Mouse (Mus musculus) macrophage (primary cell): Measurements from ENCODE around the gene Dnajc28. TPM values are rescaled to one million over a fixed set of nuclear protein-coding genes. Genes with fewer than 3 reads are reported as not detected.

Source experiments
- H3K27ac ChIP-seq: fragments of 350-480 bp; formaldehyde crosslinking; 2 replicates; pipeline ENCODE4 v1.9.0; 2021
- H3K36me3 ChIP-seq: fragments of 350-480 bp; formaldehyde crosslinking; 2 replicates; pipeline ENCODE4 v1.9.0; 2021; ENCODE audit errors: inconsistent target
- H3K4me3 ChIP-seq: fragments of 350-480 bp; formaldehyde crosslinking; 2 replicates; pipeline ENCODE4 v1.9.0; 2021; ENCODE audit errors: inconsistent target
- H3K79me2 ChIP-seq: fragments of 350-480 bp; formaldehyde crosslinking; 2 replicates; pipeline ENCODE4 v1.9.0; 2021; ENCODE audit errors: inconsistent target
- WGBS: methylation state at CpG from one replicate; pipeline ENCODE4 v1.1.7; 2026; ENCODE audit warnings: inconsistent platforms; ENCODE audit not compliant: missing documents; 5-methylcytosine and 5-hydroxymethylcytosine counted together
- polyA plus RNA-seq: library from polyadenylated mRNA; stranded (reverse); fragments of 250-400 nt; gene quantifications from 3 replicates; pipeline ENCODE4 v1.2.4, GENCODE M21; 2018; ENCODE audit warnings: inconsistent platforms
- total RNA-seq, 78 experiments: library from RNA; depleted of rRNA; stranded (reverse); fragments of 250-400 nt; gene quantifications; 1 replicate in 9 of 78; 2 replicates in 24 of 78; 3 replicates in 43 of 78; 4 replicates in 2 of 78; pipeline ENCODE4 v1.2.4; 2018; ENCODE audit warnings: inconsistent platforms in 56 of 78

Gene Dnajc28
- 1 to 10 TPM in 9 of 26 experiments, under 1 TPM in 10, not detected in 7; 0.22 to 6.6 (median 0.96) TPM for total RNA-seq (2018; cell fraction: chromatin; rRNA removed)
- 1 to 10 TPM in 19 of 26 experiments, under 1 TPM in 7; 0.29 to 5.9 (median 1.6) TPM for total RNA-seq (2018; cell fraction: cytosol; rRNA removed)
- 1 to 10 TPM in 11 of 26 experiments, under 1 TPM in 15; 0.18 to 9.5 (median 0.78) TPM for total RNA-seq (2018; cell fraction: nucleus; rRNA removed)
- polyA plus RNA-seq = 1.9 to 6.9 TPM (median 5.2 TPM) in 3 replicates

GRCm38 (mm10) chr16:91618511-91619501, at the start of gene Dnajc28:
Gene Dnajc28 (minus strand): TSS chr16:91619026.
- Histone ChIP-seq H3K36me3 (peaks cover 25% of the 10 kb centered on the region; the same call in 1 of the 2 replicates), H3K4me3 (peak within 1 kb of the TSS; percentile 63), H3K79me2 (peaks cover 45% of the 10 kb centered on the region; the same call in 1 of the 2 replicates), H3K27ac (no peak within 1 kb of the TSS)
- 12% methylated on average over 39 of the region's 39 CpGs for WGBS

- Histone ChIP-seq H3K27ac (no peak overlapping the region), H3K36me3 (peaks cover 89% of the 10 kb centered on the region), H3K79me2 (peaks cover 100% of the 10 kb centered on the region), H3K4me3 (no peak overlapping the region)
- WGBS = 100% methylated on average over 3 of the region's 3 CpGs
Measured at GRCm38 (mm10) chr16:91663795-91664194, 45.0 kb upstream of the Dnajc28 start.

- Histone ChIP-seq H3K4me3 (no peak overlapping the region), H3K79me2 (peaks cover 100% of the 10 kb centered on the region), H3K27ac (no peak overlapping the region), H3K36me3 (peaks cover 90% of the 10 kb centered on the region)
- 95% methylated on average over 16 of the region's 16 CpGs for WGBS
Measured at GRCm38 (mm10) chr16:91662336-91662735, 43.5 kb upstream of the Dnajc28 start.

GRCm38 (mm10) chr16:91661397-91661796, 42.6 kb upstream of the Dnajc28 start:
- Histone ChIP-seq H3K79me2 (peaks cover 100% of the 10 kb centered on the region), H3K27ac (no peak overlapping the region), H3K36me3 (peaks cover 92% of the 10 kb centered on the region), H3K4me3 (no peak overlapping the region)
- WGBS = 80% methylated on average over 1 of the region's 1 CpGs

- Histone ChIP-seq H3K36me3 (peaks cover 94% of the 10 kb centered on the region), H3K79me2 (peaks cover 100% of the 10 kb centered on the region), H3K4me3 (no peak overlapping the region), H3K27ac (no peak overlapping the region)
- WGBS = 98% methylated on average over 20 of the region's 20 CpGs
Measured at GRCm38 (mm10) chr16:91659798-91660197, 41.0 kb upstream of the Dnajc28 start.

GRCm38 (mm10) chr16:91658471-91658870, 39.6 kb upstream of the Dnajc28 start:
- peaks cover 94% of the 10 kb centered on the region for H3K36me3 ChIP-seq
- no peak overlapping the region for H3K4me3 ChIP-seq
- no peak overlapping the region for H3K27ac ChIP-seq
- peaks cover 100% of the 10 kb centered on the region for H3K79me2 ChIP-seq
- whole genome bisulfite sequencing = 96% methylated on average over 5 of the region's 5 CpGs

GRCm38 (mm10) chr16:91657285-91657684, 38.5 kb upstream of the Dnajc28 start:
- 92% methylated on average over 17 of the region's 17 CpGs for WGBS
- Histone ChIP-seq H3K79me2 (peaks cover 100% of the 10 kb centered on the region), H3K36me3 (peaks cover 92% of the 10 kb centered on the region), H3K27ac (no peak overlapping the region), H3K4me3 (no peak overlapping the region)

GRCm38 (mm10) chr16:91655285-91655684, 36.5 kb upstream of the Dnajc28 start:
- H3K27ac ChIP-seq = no peak overlapping the region
- peaks cover 100% of the 10 kb centered on the region for H3K79me2 ChIP-seq
- 97% methylated on average over 9 of the region's 9 CpGs for WGBS

GRCm38 (mm10) chr16:91652191-91652590, 33.4 kb upstream of the Dnajc28 start:
- H3K4me3 ChIP-seq = no peak overlapping the region
- peaks cover 57% of the 10 kb centered on the region for H3K36me3 ChIP-seq
- H3K27ac ChIP-seq = no peak overlapping the region
- 94% methylated on average over 3 of the region's 3 CpGs for WGBS
- H3K79me2 ChIP-seq = peaks cover 95% of the 10 kb centered on the region

More at GRCm38 (mm10) chr16:91655285-91655684, 36.5 kb upstream of the Dnajc28 start:
- no peak overlapping the region for H3K4me3 ChIP-seq
- peaks cover 86% of the 10 kb centered on the region for H3K36me3 ChIP-seq

- Histone ChIP-seq H3K27ac (no peak overlapping the region), H3K4me3 (peak overlapping the region; percentile 87; the same call in 1 of the 2 replicates), H3K36me3 (peaks cover 33% of the 10 kb centered on the region), H3K79me2 (peaks cover 88% of the 10 kb centered on the region)
Measured at GRCm38 (mm10) chr16:91649781-91650180, 31.0 kb upstream of the Dnajc28 start.

- Histone ChIP-seq H3K36me3 (peaks cover 28% of the 10 kb centered on the region), H3K79me2 (peaks cover 88% of the 10 kb centered on the region), H3K4me3 (peak overlapping the region; percentile 87), H3K27ac (no peak overlapping the region)
- WGBS = 60% methylated on average over 3 of the region's 3 CpGs
Measured at GRCm38 (mm10) chr16:91649246-91649645, 30.4 kb upstream of the Dnajc28 start.

- Histone ChIP-seq H3K4me3 (peak overlapping the region; percentile 87), H3K36me3 (peaks cover 18% of the 10 kb centered on the region), H3K27ac (peak overlapping the region; percentile 99), H3K79me2 (peaks cover 88% of the 10 kb centered on the region)
- WGBS = 0% methylated on average over 23 of the region's 25 CpGs
Measured at GRCm38 (mm10) chr16:91648220-91648550, 29.4 kb upstream of the Dnajc28 start.

GRCm38 (mm10) chr16:91647461-91648219, 28.8 kb upstream of the Dnajc28 start, which contains the start of gene Son:
Gene Son (plus strand): TSS chr16:91647506.
- Histone ChIP-seq H3K27ac (peak within 1 kb of the TSS; percentile 99), H3K4me3 (peak within 1 kb of the TSS; percentile 87), H3K79me2 (peaks cover 88% of the 10 kb centered on the region), H3K36me3 (peaks cover 13% of the 10 kb centered on the region)
- under 1% methylated on average over 57 of the region's 70 CpGs for WGBS

GRCm38 (mm10) chr16:91646681-91647419, 28.0 kb upstream of the Dnajc28 start, which contains the start of gene Gart:
Gene Gart (minus strand): TSS chr16:91646952.
- peaks cover 5% of the 10 kb centered on the region for H3K36me3 ChIP-seq
- peak within 1 kb of the TSS; percentile 99 for H3K27ac ChIP-seq
- H3K79me2 ChIP-seq = peaks cover 88% of the 10 kb centered on the region
- under 1% methylated on average over 57 of the region's 59 CpGs for WGBS
- H3K4me3 ChIP-seq = peak within 1 kb of the TSS; percentile 87
